Mouse (Mus musculus): Measurements from ENCODE around the gene Olfr1238. TPM values are rescaled to one million over a fixed set of nuclear protein-coding genes. Genes with fewer than 3 reads are reported as not detected.

The Olfr1238 gene
- polyA plus RNA-seq (2014; fragmentation: Nextera tagmentation; extraction: Ambion mirVana) = not detected in 2 replicates

- WGBS = 91% methylated on average over 2 of the region's 2 CpGs
- H3K4me1 ChIP-seq (ENCODE audit: control insufficient read depth, insufficient read depth, low read length) = no peaks in the 10 kb centered on the region
- no peak for DNase-seq (ENCODE audit: low spot score)
These were observed at the start of gene Olfr1238 for GRCm38 (mm10) chr2:89409576-89409975. TSS of gene Olfr1238 (minus strand) at chr2:89409676.

GRCm38 (mm10) chr2:89442900-89443299 lies 33.4 kb upstream of the Olfr1238 start, which contains the start of gene Olfr1240:
TSS of gene Olfr1240 (minus strand) at chr2:89443000.
- no peak within 1 kb of the TSS for H3K9ac ChIP-seq (ENCODE audit: low read length)
- no peak within 1 kb of the TSS for H3K4me3 ChIP-seq (ENCODE audit: low read depth, low read length)
- 78% methylated on average over 3 of the region's 3 CpGs for WGBS
- H3K27ac ChIP-seq (replicated peaks; ENCODE audit: low read depth, low read length) = no peak within 1 kb of the TSS
- no peak for ATAC-seq (ENCODE audit: insufficient number of reproducible peaks, low FRiP score, low TSS enrichment, low read depth)
- H3K4me2 ChIP-seq (ENCODE audit: low read depth, severe bottlenecking) = no peak within 1 kb of the TSS
- DNase-seq (ENCODE audit: low spot score) = no peak
- H3K4me1 ChIP-seq (ENCODE audit: control insufficient read depth, insufficient read depth, low read length) = no peaks in the 10 kb centered on the region
- no peaks in the 10 kb centered on the region for H3K27me3 ChIP-seq (ENCODE audit: control insufficient read depth, insufficient read depth, low read length)
- H3K36me3 ChIP-seq (ENCODE audit: control insufficient read depth, insufficient read depth, low read length) = no peaks in the 10 kb centered on the region
- no peaks in the 10 kb centered on the region for H3K9me3 ChIP-seq (ENCODE audit: control insufficient read depth, low read length)

More at GRCm38 (mm10) chr2:89409576-89409975, at the start of gene Olfr1238:
- Histone ChIP-seq H3K27ac (replicated peaks; ENCODE audit: low read depth, low read length) (no peak within 1 kb of the TSS), H3K27me3 (ENCODE audit: control insufficient read depth, insufficient read depth, low read length) (no peaks in the 10 kb centered on the region), H3K4me3 (ENCODE audit: low read depth, low read length) (no peak within 1 kb of the TSS), H3K4me2 (ENCODE audit: low read depth, severe bottlenecking) (no peak within 1 kb of the TSS), H3K36me3 (ENCODE audit: control insufficient read depth, insufficient read depth, low read length) (no peaks in the 10 kb centered on the region), H3K9me3 (ENCODE audit: control insufficient read depth, low read length) (no peaks in the 10 kb centered on the region), H3K9ac (ENCODE audit: low read length) (no peak within 1 kb of the TSS)
- no peak for ATAC-seq (ENCODE audit: insufficient number of reproducible peaks, low FRiP score, low TSS enrichment, low read depth)

DNA sequence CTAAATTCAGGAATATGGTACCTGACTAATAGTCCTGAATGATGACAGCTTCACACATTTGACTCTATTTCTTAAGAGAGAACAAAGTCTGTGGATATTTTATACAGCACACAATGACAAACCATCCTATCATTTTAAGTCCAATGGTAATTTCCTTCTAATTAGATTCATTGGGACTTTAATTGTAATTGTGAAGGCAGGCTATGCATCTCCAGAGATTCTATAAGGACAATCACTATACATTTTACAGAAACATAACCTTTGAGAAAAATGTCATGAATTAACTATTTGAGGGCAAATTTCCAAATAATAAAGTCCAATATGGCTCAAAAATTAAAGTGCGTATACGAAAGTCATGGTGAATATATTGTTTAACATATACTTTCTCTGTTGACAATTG lies 10.8 kb upstream of the Olfr1238 start, which contains the start of gene Olfr1239:
Gene Olfr1239 (minus strand): TSS at position 101 of the 400 bp plus-strand sequence.
- H3K4me1 ChIP-seq (ENCODE audit: control insufficient read depth, insufficient read depth, low read length) = no peaks in the 10 kb centered on the region
- no peak within 1 kb of the TSS for H3K27ac ChIP-seq (replicated peaks; ENCODE audit: low read depth, low read length)
- no peak within 1 kb of the TSS for H3K4me3 ChIP-seq (ENCODE audit: low read depth, low read length)
- H3K36me3 ChIP-seq (ENCODE audit: control insufficient read depth, insufficient read depth, low read length) = no peaks in the 10 kb centered on the region
- H3K9me3 ChIP-seq (ENCODE audit: control insufficient read depth, low read length) = no peaks in the 10 kb centered on the region
- DNase-seq (ENCODE audit: low spot score) (no peak), ATAC-seq (ENCODE audit: insufficient number of reproducible peaks, low FRiP score, low TSS enrichment, low read depth) (no peak)
- H3K27me3 ChIP-seq (ENCODE audit: control insufficient read depth, insufficient read depth, low read length) = no peaks in the 10 kb centered on the region
- no peak within 1 kb of the TSS for H3K9ac ChIP-seq (ENCODE audit: low read length)
- WGBS = 97% methylated on average over 2 of the region's 2 CpGs
- H3K4me2 ChIP-seq (ENCODE audit: low read depth, severe bottlenecking) = no peak within 1 kb of the TSS

- Histone ChIP-seq H3K36me3 (ENCODE audit: control insufficient read depth, insufficient read depth, low read length) (no peaks in the 10 kb centered on the region), H3K4me3 (ENCODE audit: low read depth, low read length) (no peak overlapping the region), H3K27me3 (ENCODE audit: control insufficient read depth, insufficient read depth, low read length) (no peaks in the 10 kb centered on the region), H3K4me1 (ENCODE audit: control insufficient read depth, insufficient read depth, low read length) (no peaks in the 10 kb centered on the region), H3K4me2 (ENCODE audit: low read depth, severe bottlenecking) (no peak overlapping the region), H3K9me3 (ENCODE audit: control insufficient read depth, low read length) (no peaks in the 10 kb centered on the region), H3K9ac (ENCODE audit: low read length) (no peak overlapping the region), H3K27ac (replicated peaks; ENCODE audit: low read depth, low read length) (no peak overlapping the region)
- ATAC-seq (ENCODE audit: insufficient number of reproducible peaks, low FRiP score, low TSS enrichment, low read depth) (no peak), DNase-seq (ENCODE audit: low spot score) (no peak)
- WGBS = 90% methylated on average over 1 of the region's 1 CpGs
These were observed 5.1 kb upstream of the Olfr1238 start for GRCm38 (mm10) chr2:89414557-89414956.

- H3K9me3 ChIP-seq (ENCODE audit: control insufficient read depth, low read length) = no peaks in the 10 kb centered on the region
- 82% methylated on average over 1 of the region's 1 CpGs for WGBS
These were observed 8.6 kb downstream of the Olfr1238 start for GRCm38 (mm10) chr2:89400882-89401281.

GRCm38 (mm10) chr2:89364765-89365164 lies 44.7 kb downstream of the Olfr1238 start, which contains the start of gene Olfr1234:
TSS of gene Olfr1234 (minus strand) at chr2:89364865.
- 89% methylated on average over 4 of the region's 4 CpGs for WGBS
- no peak within 1 kb of the TSS for H3K9ac ChIP-seq (ENCODE audit: low read length)
- H3K4me2 ChIP-seq (ENCODE audit: low read depth, severe bottlenecking) = no peak within 1 kb of the TSS
- no peaks in the 10 kb centered on the region for H3K4me1 ChIP-seq (ENCODE audit: control insufficient read depth, insufficient read depth, low read length)
- no peak for DNase-seq (ENCODE audit: low spot score)
- H3K27ac ChIP-seq (replicated peaks; ENCODE audit: low read depth, low read length) = no peak within 1 kb of the TSS
- H3K9me3 ChIP-seq (ENCODE audit: control insufficient read depth, low read length) = no peaks in the 10 kb centered on the region; the same call in 1 of the 2 replicates
- no peak within 1 kb of the TSS for H3K4me3 ChIP-seq (ENCODE audit: low read depth, low read length)
- H3K27me3 ChIP-seq (ENCODE audit: control insufficient read depth, insufficient read depth, low read length) = no peaks in the 10 kb centered on the region
- no peak for ATAC-seq (ENCODE audit: insufficient number of reproducible peaks, low FRiP score, low TSS enrichment, low read depth)
- no peaks in the 10 kb centered on the region for H3K36me3 ChIP-seq (ENCODE audit: control insufficient read depth, insufficient read depth, low read length)

More at GRCm38 (mm10) chr2:89400882-89401281, 8.6 kb downstream of the Olfr1238 start:
- Histone ChIP-seq H3K27ac (replicated peaks; ENCODE audit: low read depth, low read length) (no peak overlapping the region), H3K36me3 (ENCODE audit: control insufficient read depth, insufficient read depth, low read length) (no peaks in the 10 kb centered on the region), H3K9ac (ENCODE audit: low read length) (no peak overlapping the region), H3K27me3 (ENCODE audit: control insufficient read depth, insufficient read depth, low read length) (no peaks in the 10 kb centered on the region), H3K4me3 (ENCODE audit: low read depth, low read length) (no peak overlapping the region), H3K4me1 (ENCODE audit: control insufficient read depth, insufficient read depth, low read length) (no peaks in the 10 kb centered on the region), H3K4me2 (ENCODE audit: low read depth, severe bottlenecking) (no peak overlapping the region)
- ATAC-seq (ENCODE audit: insufficient number of reproducible peaks, low FRiP score, low TSS enrichment, low read depth) (no peak), DNase-seq (ENCODE audit: low spot score) (no peak)

Other genes starting within 250 kb of the Olfr1238 start
- gene Olfr1224-ps1, start 245.6 kb downstream of the Olfr1238 start, polyA plus RNA-seq (2014; fragmentation: Nextera tagmentation; extraction: Ambion mirVana) = not detected in 2 replicates
- gene Olfr1225, start 235.0 kb downstream of the Olfr1238 start, polyA plus RNA-seq (2014; fragmentation: Nextera tagmentation; extraction: Ambion mirVana) = not detected in 2 replicates
- gene Olfr1226, start 209.6 kb downstream of the Olfr1238 start, polyA plus RNA-seq (2014; fragmentation: Nextera tagmentation; extraction: Ambion mirVana) = not detected in 2 replicates
- gene Olfr1228, start 155.6 kb downstream of the Olfr1238 start, polyA plus RNA-seq (2014; fragmentation: Nextera tagmentation; extraction: Ambion mirVana) = not detected in 2 replicates
- gene Olfr1229, start 121.7 kb downstream of the Olfr1238 start, polyA plus RNA-seq (2014; fragmentation: Nextera tagmentation; extraction: Ambion mirVana) = not detected in 2 replicates
- gene Olfr1230, start 112.4 kb downstream of the Olfr1238 start, polyA plus RNA-seq (2014; fragmentation: Nextera tagmentation; extraction: Ambion mirVana) = not detected in 2 replicates
- not detected in 2 replicates for gene Olfr1231, start 102.6 kb downstream of the Olfr1238 start, polyA plus RNA-seq (2014; fragmentation: Nextera tagmentation; extraction: Ambion mirVana)
- gene Olfr1232, start 80.0 kb downstream of the Olfr1238 start, polyA plus RNA-seq (2014; fragmentation: Nextera tagmentation; extraction: Ambion mirVana) = not detected in 2 replicates
- gene Olfr1233, start 67.3 kb downstream of the Olfr1238 start, polyA plus RNA-seq (2014; fragmentation: Nextera tagmentation; extraction: Ambion mirVana) = not detected in 2 replicates
- not detected in 2 replicates for gene Olfr1234, start 44.8 kb downstream of the Olfr1238 start, polyA plus RNA-seq (2014; fragmentation: Nextera tagmentation; extraction: Ambion mirVana)
- gene Olfr1239, start 10.7 kb upstream of the Olfr1238 start, polyA plus RNA-seq (2014; fragmentation: Nextera tagmentation; extraction: Ambion mirVana) = not detected in 2 replicates
- not detected in 2 replicates for gene Olfr1240, start 33.3 kb upstream of the Olfr1238 start, polyA plus RNA-seq (2014; fragmentation: Nextera tagmentation; extraction: Ambion mirVana)
- not detected in 2 replicates for gene Olfr1241, start 77.5 kb upstream of the Olfr1238 start, polyA plus RNA-seq (2014; fragmentation: Nextera tagmentation; extraction: Ambion mirVana)
- not detected in 2 replicates for gene Olfr1242, start 88.7 kb upstream of the Olfr1238 start, polyA plus RNA-seq (2014; fragmentation: Nextera tagmentation; extraction: Ambion mirVana)
- not detected in 2 replicates for gene Olfr1243, start 121.8 kb upstream of the Olfr1238 start, polyA plus RNA-seq (2014; fragmentation: Nextera tagmentation; extraction: Ambion mirVana)
- not detected in 2 replicates for gene Olfr1245, start 168.8 kb upstream of the Olfr1238 start, polyA plus RNA-seq (2014; fragmentation: Nextera tagmentation; extraction: Ambion mirVana)
- not detected in 2 replicates for gene Olfr1246, start 183.5 kb upstream of the Olfr1238 start, polyA plus RNA-seq (2014; fragmentation: Nextera tagmentation; extraction: Ambion mirVana)
- gene Olfr1247, start 204.5 kb upstream of the Olfr1238 start, polyA plus RNA-seq (2014; fragmentation: Nextera tagmentation; extraction: Ambion mirVana) = not detected in 2 replicates
- gene Olfr1248, start 208.6 kb upstream of the Olfr1238 start, polyA plus RNA-seq (2014; fragmentation: Nextera tagmentation; extraction: Ambion mirVana) = not detected in 2 replicates
- not detected in 2 replicates for gene Olfr1249, start 225.3 kb upstream of the Olfr1238 start, polyA plus RNA-seq (2014; fragmentation: Nextera tagmentation; extraction: Ambion mirVana)

Data from limb, embryonic 11.5 days (tissue).